Mouse (Mus musculus): ENCODE measurements at regions not wholly inside any gene's neighbourhood (a gene's known extent, or its start where the extent isn't known, plus 50 kb on each side); places are given as distances from the start of the nearest gene placed in this dataset.
A peak's percentile ranks its signal among the peaks of the same experiment; 100 is the strongest.

DNA sequence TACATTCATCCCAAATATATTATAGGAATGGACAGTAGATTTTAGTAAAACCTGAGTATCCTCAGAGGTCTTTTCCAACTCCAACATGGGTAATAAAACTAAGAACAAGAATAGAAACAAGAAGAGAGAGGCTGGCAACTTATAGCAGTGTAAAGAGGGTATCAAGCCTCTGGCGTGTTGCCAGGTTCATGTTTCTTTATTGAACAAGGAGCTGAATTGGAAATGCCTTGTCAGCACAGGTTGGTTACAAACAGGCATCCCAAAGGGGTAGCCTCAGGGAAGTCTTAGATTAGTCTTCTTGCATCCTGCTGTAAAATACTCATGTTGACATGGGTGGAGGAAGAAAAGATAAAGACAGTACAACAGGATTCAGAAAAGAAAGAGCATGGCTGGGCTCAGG lies 213.6 kb upstream of the Pfkp start:
- no peaks in the 10 kb centered on the region for H3K9me3 ChIP-seq (ENCODE audit: control insufficient read depth, low read length)
- no peaks in the 10 kb centered on the region for H3K27me3 ChIP-seq (ENCODE audit: control insufficient read depth, insufficient read depth, low read length)
- DNase-seq (ENCODE audit: low spot score), result no peak
- H3K27ac ChIP-seq (replicated peaks), result no peak overlapping the region
- no peaks in the 10 kb centered on the region for H3K4me1 ChIP-seq (replicated peaks; ENCODE audit: control insufficient read depth, insufficient read depth)
- H3K36me3 ChIP-seq (ENCODE audit: control insufficient read depth, insufficient read depth, low read length), result no peaks in the 10 kb centered on the region
- H3K9ac ChIP-seq (ENCODE audit: low read length), result no peak overlapping the region
- no peak overlapping the region for H3K4me2 ChIP-seq (replicated peaks; ENCODE audit: low read depth)
- 58% methylated on average over 1 of the region's 1 CpGs for WGBS
- no peak for TF ChIP-seq CTCF (IDR thresholded peaks at IDR 0.05; ENCODE audit: low read depth)
- no peak for TF ChIP-seq EP300 (optimal IDR thresholded peaks at IDR 0.05)
- H3K4me3 ChIP-seq (ENCODE audit: low read depth, low read length), result no peak overlapping the region
- ATAC-seq (ENCODE audit: low FRiP score, low TSS enrichment), result no peak

GRCm38 (mm10) chr13:6859551-6859950 lies 211.0 kb upstream of the Pfkp start:
- H3K36me3 ChIP-seq (ENCODE audit: control insufficient read depth, insufficient read depth, low read length), result no peaks in the 10 kb centered on the region
- 83% methylated on average over 3 of the region's 3 CpGs for whole genome bisulfite sequencing

GRCm38 (mm10) chr13:6855199-6856148 lies 206.9 kb upstream of the Pfkp start:
- Histone ChIP-seq H3K4me1 (replicated peaks; ENCODE audit: control insufficient read depth, insufficient read depth) (no peaks in the 10 kb centered on the region), H3K4me2 (replicated peaks; ENCODE audit: low read depth) (no peak overlapping the region), H3K4me3 (ENCODE audit: low read depth, low read length) (no peak overlapping the region), H3K36me3 (ENCODE audit: control insufficient read depth, insufficient read depth, low read length) (no peaks in the 10 kb centered on the region), H3K27me3 (ENCODE audit: control insufficient read depth, insufficient read depth, low read length) (no peaks in the 10 kb centered on the region), H3K9me3 (ENCODE audit: control insufficient read depth, low read length) (no peaks in the 10 kb centered on the region), H3K9ac (ENCODE audit: low read length) (no peak overlapping the region), H3K27ac (replicated peaks) (no peak overlapping the region)
- no peak for ATAC-seq (ENCODE audit: low FRiP score, low TSS enrichment)
- WGBS, result 42% methylated on average over 10 of the region's 10 CpGs
- TF ChIP-seq CTCF (IDR thresholded peaks at IDR 0.05; ENCODE audit: low read depth), result no peak
- no peak for TF ChIP-seq EP300 (optimal IDR thresholded peaks at IDR 0.05)
- DNase-seq (ENCODE audit: low spot score), result no peak

More at GRCm38 (mm10) chr13:6859551-6859950, 211.0 kb upstream of the Pfkp start:
- no peaks in the 10 kb centered on the region for H3K4me1 ChIP-seq (replicated peaks; ENCODE audit: control insufficient read depth, insufficient read depth)
- DNase-seq (ENCODE audit: low spot score), result no peak
- no peaks in the 10 kb centered on the region for H3K27me3 ChIP-seq (ENCODE audit: control insufficient read depth, insufficient read depth, low read length)
- H3K4me2 ChIP-seq (replicated peaks; ENCODE audit: low read depth), result no peak overlapping the region
- ATAC-seq (ENCODE audit: low FRiP score, low TSS enrichment), result no peak
- TF ChIP-seq EP300 (optimal IDR thresholded peaks at IDR 0.05), result no peak
- TF ChIP-seq CTCF (IDR thresholded peaks at IDR 0.05; ENCODE audit: low read depth), result no peak
- no peak overlapping the region for H3K27ac ChIP-seq (replicated peaks)
- no peaks in the 10 kb centered on the region for H3K9me3 ChIP-seq (ENCODE audit: control insufficient read depth, low read length)
- H3K4me3 ChIP-seq (ENCODE audit: low read depth, low read length), result no peak overlapping the region
- no peak overlapping the region for H3K9ac ChIP-seq (ENCODE audit: low read length)

DNA sequence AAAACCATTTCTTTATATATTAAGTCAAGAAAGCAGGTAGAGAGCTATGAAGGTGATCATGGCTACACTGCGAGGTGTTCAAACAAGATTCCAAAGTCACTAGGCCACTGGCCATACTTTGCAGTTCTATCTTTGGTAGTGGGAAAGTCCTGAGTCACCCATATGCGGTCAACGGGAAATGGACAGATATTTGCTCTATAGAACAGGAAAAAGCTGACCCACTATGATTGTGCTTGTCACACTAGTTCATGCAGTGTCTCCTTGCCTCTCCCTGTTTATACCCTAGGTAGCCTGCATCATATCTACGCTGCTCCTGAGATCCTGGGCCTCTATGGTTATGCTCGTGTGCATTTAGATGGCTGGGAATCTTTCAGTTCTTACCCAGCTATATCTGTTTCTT lies 188.9 kb upstream of the Pfkp start:
- Histone ChIP-seq H3K36me3 (ENCODE audit: control insufficient read depth, insufficient read depth, low read length) (no peaks in the 10 kb centered on the region), H3K9ac (ENCODE audit: low read length) (no peak overlapping the region), H3K27me3 (ENCODE audit: control insufficient read depth, insufficient read depth, low read length) (no peaks in the 10 kb centered on the region), H3K27ac (replicated peaks) (no peak overlapping the region), H3K4me2 (replicated peaks; ENCODE audit: low read depth) (no peak overlapping the region), H3K4me3 (ENCODE audit: low read depth, low read length) (no peak overlapping the region), H3K4me1 (replicated peaks; ENCODE audit: control insufficient read depth, insufficient read depth) (no peaks in the 10 kb centered on the region), H3K9me3 (ENCODE audit: control insufficient read depth, low read length) (no peaks in the 10 kb centered on the region)
- DNase-seq (ENCODE audit: low spot score) (no peak), ATAC-seq (ENCODE audit: low FRiP score, low TSS enrichment) (no peak)
- TF ChIP-seq CTCF (IDR thresholded peaks at IDR 0.05; ENCODE audit: low read depth) (no peak), EP300 (optimal IDR thresholded peaks at IDR 0.05) (no peak)
- 82% methylated on average over 5 of the region's 5 CpGs for WGBS

DNA sequence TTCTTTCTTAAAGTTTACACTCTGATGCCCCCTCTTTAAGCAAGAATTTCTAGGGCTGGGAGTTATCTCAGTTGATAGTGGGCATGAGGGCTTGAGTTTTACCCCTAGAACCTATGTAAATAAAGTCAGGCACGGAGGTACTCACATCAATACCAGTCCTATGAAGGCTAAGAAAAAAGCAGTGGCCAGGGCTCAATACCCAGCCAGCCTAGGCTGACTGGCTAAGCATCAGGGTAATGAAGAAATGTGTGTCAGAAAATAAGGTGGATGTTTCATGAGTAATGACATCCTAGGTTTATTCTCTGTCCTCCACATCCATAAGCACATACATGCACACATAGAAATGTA lies 188.5 kb upstream of the Pfkp start:
- ATAC-seq (ENCODE audit: low FRiP score, low TSS enrichment), result no peak
- H3K4me2 ChIP-seq (replicated peaks; ENCODE audit: low read depth), result no peak overlapping the region
- no peak overlapping the region for H3K9ac ChIP-seq (ENCODE audit: low read length)
- no peak overlapping the region for H3K27ac ChIP-seq (replicated peaks)
- 45% methylated on average over 1 of the region's 1 CpGs for WGBS
- no peak for TF ChIP-seq CTCF (IDR thresholded peaks at IDR 0.05; ENCODE audit: low read depth)
- TF ChIP-seq EP300 (optimal IDR thresholded peaks at IDR 0.05), result no peak
- H3K36me3 ChIP-seq (ENCODE audit: control insufficient read depth, insufficient read depth, low read length), result no peaks in the 10 kb centered on the region
- no peak overlapping the region for H3K4me3 ChIP-seq (ENCODE audit: low read depth, low read length)
- no peak for DNase-seq (ENCODE audit: low spot score)
- no peaks in the 10 kb centered on the region for H3K9me3 ChIP-seq (ENCODE audit: control insufficient read depth, low read length)
- no peaks in the 10 kb centered on the region for H3K27me3 ChIP-seq (ENCODE audit: control insufficient read depth, insufficient read depth, low read length)
- H3K4me1 ChIP-seq (replicated peaks; ENCODE audit: control insufficient read depth, insufficient read depth), result no peaks in the 10 kb centered on the region

- DNase-seq (ENCODE audit: low spot score) (peak; percentile 59), ATAC-seq (ENCODE audit: low FRiP score, low TSS enrichment) (no peak)
- WGBS, result 43% methylated on average over 6 of the region's 6 CpGs
- TF ChIP-seq CTCF (IDR thresholded peaks at IDR 0.05; ENCODE audit: low read depth), result peak; percentile 85
- TF ChIP-seq EP300 (optimal IDR thresholded peaks at IDR 0.05), result no peak
- H3K4me3 ChIP-seq (ENCODE audit: low read depth, low read length), result no peak overlapping the region
- no peaks in the 10 kb centered on the region for H3K27me3 ChIP-seq (ENCODE audit: control insufficient read depth, insufficient read depth, low read length)
- H3K27ac ChIP-seq (replicated peaks), result no peak overlapping the region
- no peaks in the 10 kb centered on the region for H3K36me3 ChIP-seq (ENCODE audit: control insufficient read depth, insufficient read depth, low read length)
- H3K4me1 ChIP-seq (replicated peaks; ENCODE audit: control insufficient read depth, insufficient read depth), result no peaks in the 10 kb centered on the region
- H3K9me3 ChIP-seq (ENCODE audit: control insufficient read depth, low read length), result no peaks in the 10 kb centered on the region
- H3K9ac ChIP-seq (ENCODE audit: low read length), result no peak overlapping the region
- H3K4me2 ChIP-seq (replicated peaks; ENCODE audit: low read depth), result no peak overlapping the region
Measured at GRCm38 (mm10) chr13:6836351-6837074, 187.9 kb upstream of the Pfkp start.
